1 mouse cellular context compared by ENCODE assay signal in genomic region chr15:79354619-79355018, GRCm38 (mm10).
TF ChIP-seq lines count a peak whose summit lies in the region.

No protein-coding gene starts in this region.

TF ChIP-seq in CH12.LX, 34 proteins besides CTCF, POLR2A, EP300 and RAD21 (continued from another document):
- TF ChIP-seq HCFC1 (IDR thresholded peaks at IDR 0.05; ENCODE audit: low read depth, low read length), result peak; percentile 66
- TF ChIP-seq ELF1 (IDR thresholded peaks at IDR 0.05; ENCODE audit: low read depth, low read length), result peak; percentile 76
- TF ChIP-seq SMC3 (IDR thresholded peaks at IDR 0.05; ENCODE audit: low read depth, low read length), result no peak; the same call in 1 of the 2 replicates
- TF ChIP-seq MXI1 (IDR thresholded peaks at IDR 0.05; ENCODE audit: low read depth, low read length), result peak; percentile 73
- TF ChIP-seq RCOR1 (conservative IDR thresholded peaks at IDR 0.05; ENCODE audit: low read depth, low read length), result no peak
- TF ChIP-seq ZNF384 (IDR thresholded peaks at IDR 0.05; ENCODE audit: low read depth, low read length), result no peak
